Mouse (Mus musculus) thymus, adult 2 months (tissue): Measurements from ENCODE around the gene Iqcn.
A peak's percentile ranks its signal among the peaks of the same experiment; 100 is the strongest.

Experiments used
- CTCF ChIP-seq: fragments of 200-500 bp; IDR thresholded peaks from 2 replicates; pipeline ENCODE4 v1.5.1; 2012; ENCODE audit warnings: mild to moderate bottlenecking, control low read depth, low read length, moderate library complexity, borderline replicate concordance; ENCODE audit not compliant: control insufficient read depth, poor library complexity, insufficient read depth; ENCODE audit errors: extremely low read depth
- POLR2A ChIP-seq: fragments of 200-500 bp; IDR thresholded peaks from 2 replicates; pipeline ENCODE4 v1.6.1; 2012; ENCODE audit warnings: mild to moderate bottlenecking, low read length, control low read depth, moderate library complexity; ENCODE audit not compliant: control insufficient read depth, poor library complexity, insufficient read depth; ENCODE audit errors: extremely low read depth

GRCm38 (mm10) chr8:70754043-70754870 is 51.0 kb downstream of the Iqcn start, which contains the start of gene Rab3a:
- peak; percentile 69; the same call in 1 of the 2 replicates for TF ChIP-seq POLR2A
- peak; percentile 61; the same call in 1 of the 2 replicates for TF ChIP-seq CTCF
